Mouse (Mus musculus) heart, embryonic 11.5 days (tissue): Measurements from ENCODE around the gene Acap2. TPM values are rescaled to one million over a fixed set of nuclear protein-coding genes. Genes with fewer than 3 reads are reported as not detected.

Experiments
- ATAC-seq: fragments of 200-750 bp; cut with Nextera tagmentation; replicated peaks from 2 replicates; pipeline ENCODE4 v1.8.0; 2017; ENCODE audit warnings: moderate library complexity; ENCODE audit not compliant: insufficient number of reproducible peaks, low FRiP score, low TSS enrichment
- H3K27ac ChIP-seq: fragments of 300-500 bp; sonication (generic); 2 replicates; pipeline ENCODE4 v1.5.1; 2014; ENCODE audit warnings: mild to moderate bottlenecking, low read depth, low read length
- H3K27me3 ChIP-seq: fragments of 300-500 bp; sonication (generic); 2 replicates; pipeline ENCODE4 v1.6.1; 2014; ENCODE audit warnings: mild to moderate bottlenecking, low read length, mixed read lengths; ENCODE audit not compliant: control insufficient read depth, insufficient read depth
- H3K36me3 ChIP-seq: fragments of 300-500 bp; sonication (generic); 2 replicates; pipeline ENCODE4 v1.6.1; 2014; ENCODE audit warnings: mild to moderate bottlenecking, low read length, moderate library complexity, mixed read lengths; ENCODE audit not compliant: control insufficient read depth, insufficient read depth
- H3K4me1 ChIP-seq: fragments of 300-500 bp; sonication (generic); 2 replicates; pipeline ENCODE4 v1.6.1; 2014; ENCODE audit warnings: low read length; ENCODE audit not compliant: control insufficient read depth, insufficient read depth
- H3K4me2 ChIP-seq: fragments of 300-500 bp; sonication (generic); 2 replicates; pipeline ENCODE4 v1.6.1; 2014; ENCODE audit warnings: mild to moderate bottlenecking, moderate library complexity
- H3K4me3 ChIP-seq: fragments of 300-500 bp; sonication (generic); 2 replicates; pipeline ENCODE4 v1.5.1; 2014; ENCODE audit warnings: low read depth, low read length
- H3K9ac ChIP-seq: fragments of 300-500 bp; sonication (generic); 2 replicates; pipeline ENCODE4 v1.6.1; 2014; ENCODE audit warnings: mild to moderate bottlenecking, low read depth, low read length, moderate library complexity
- H3K9me3 ChIP-seq: fragments of 300-500 bp; sonication (generic); replicated peaks from 2 replicates; pipeline ENCODE4 v1.6.1; 2016; ENCODE audit warnings: low read length; ENCODE audit not compliant: control insufficient read depth
- WGBS: fragments of 180-500 bp; shearing (Covaris S2); extraction: QIAGEN DNeasy Blood & Tissue Kit; methylation state at CpG from one replicate; pipeline ENCODE4 v1.1.7; 2014; ENCODE audit not compliant: insufficient replicate concordance; 5-methylcytosine and 5-hydroxymethylcytosine counted together
- polyA plus RNA-seq: library from polyadenylated mRNA; unstranded; fragments of >200 nt; fragmentation: Nextera tagmentation; extraction: Ambion mirVana; gene quantifications from 2 replicates; pipeline ENCODE4 v1.2.1, GENCODE M21; 2014

The Acap2 gene
- 14.7 and 18.2 TPM in 2 replicates for polyA plus RNA-seq

DNA sequence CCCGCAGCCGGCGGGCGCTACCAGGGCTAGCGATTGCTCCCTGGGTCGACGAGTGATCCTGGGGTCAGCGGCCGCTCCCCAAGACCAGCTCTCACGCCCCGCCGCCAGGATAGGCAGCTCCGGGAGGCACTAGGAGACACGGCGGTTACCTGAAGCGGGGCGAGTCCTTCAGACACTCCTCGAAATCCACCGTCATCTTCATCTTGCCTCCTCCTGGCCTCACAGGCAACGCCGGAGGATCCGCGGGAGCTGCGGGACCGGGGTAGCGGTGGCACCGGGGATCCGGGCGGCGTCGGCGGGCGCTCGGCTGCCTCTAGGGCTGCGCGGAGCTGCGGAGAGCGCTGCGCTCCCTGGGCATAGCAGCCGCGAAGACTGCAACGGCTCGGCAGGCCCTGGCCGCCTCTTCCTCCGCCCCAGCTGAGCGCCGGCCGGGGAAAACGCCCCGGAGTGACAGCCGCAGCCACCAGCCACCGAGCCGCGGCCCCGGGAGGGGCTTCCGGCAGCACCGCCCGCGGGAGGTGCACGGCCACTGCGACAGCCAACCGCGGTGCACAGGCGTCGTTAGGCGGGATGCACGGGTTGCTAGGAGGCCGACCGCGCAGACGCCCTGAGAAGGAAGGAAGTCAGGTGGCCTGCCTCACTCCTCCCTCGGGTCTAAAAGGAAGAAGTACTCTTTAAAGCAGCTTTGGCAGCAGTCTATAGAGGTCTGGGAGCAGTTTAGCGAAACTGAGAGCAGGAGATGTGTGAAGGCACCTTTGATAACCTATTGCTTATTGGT is at the start of gene Acap2:
Gene Acap2 (minus strand): TSS at position 456 of the 778 bp plus-strand sequence.
- Histone ChIP-seq H3K27me3 (no peaks in the 10 kb centered on the region), H3K4me3 (peak within 1 kb of the TSS; percentile 96), H3K36me3 (no peaks in the 10 kb centered on the region), H3K9me3 (no peaks in the 10 kb centered on the region), H3K4me2 (peak within 1 kb of the TSS; percentile 91), H3K9ac (peak within 1 kb of the TSS; percentile 95), H3K27ac (peak within 1 kb of the TSS; percentile 83), H3K4me1 (peaks cover 5% of the 10 kb centered on the region; the same call in 1 of the 2 replicates)
- ATAC-seq = peak; percentile 99
- WGBS = under 1% methylated on average over 65 of the region's 73 CpGs

GRCm38 (mm10) chr16:31249401-31249800 is 48.4 kb upstream of the Acap2 start:
- Histone ChIP-seq H3K36me3 (no peaks in the 10 kb centered on the region), H3K4me1 (no peaks in the 10 kb centered on the region), H3K27ac (no peak overlapping the region), H3K4me2 (no peak overlapping the region), H3K27me3 (no peaks in the 10 kb centered on the region), H3K9ac (no peak overlapping the region), H3K4me3 (no peak overlapping the region), H3K9me3 (no peaks in the 10 kb centered on the region)
- ATAC-seq = no peak
- 93% methylated on average over 3 of the region's 3 CpGs for WGBS

GRCm38 (mm10) chr16:31248717-31249116 is 47.7 kb upstream of the Acap2 start:
- ATAC-seq = no peak
- H3K9ac ChIP-seq = no peak overlapping the region
- H3K9me3 ChIP-seq = no peaks in the 10 kb centered on the region
- no peak overlapping the region for H3K27ac ChIP-seq
- no peaks in the 10 kb centered on the region for H3K36me3 ChIP-seq
- H3K4me1 ChIP-seq = no peaks in the 10 kb centered on the region
- H3K4me2 ChIP-seq = no peak overlapping the region
- WGBS = 82% methylated on average over 13 of the region's 13 CpGs
- H3K4me3 ChIP-seq = no peak overlapping the region
- H3K27me3 ChIP-seq = no peaks in the 10 kb centered on the region

DNA sequence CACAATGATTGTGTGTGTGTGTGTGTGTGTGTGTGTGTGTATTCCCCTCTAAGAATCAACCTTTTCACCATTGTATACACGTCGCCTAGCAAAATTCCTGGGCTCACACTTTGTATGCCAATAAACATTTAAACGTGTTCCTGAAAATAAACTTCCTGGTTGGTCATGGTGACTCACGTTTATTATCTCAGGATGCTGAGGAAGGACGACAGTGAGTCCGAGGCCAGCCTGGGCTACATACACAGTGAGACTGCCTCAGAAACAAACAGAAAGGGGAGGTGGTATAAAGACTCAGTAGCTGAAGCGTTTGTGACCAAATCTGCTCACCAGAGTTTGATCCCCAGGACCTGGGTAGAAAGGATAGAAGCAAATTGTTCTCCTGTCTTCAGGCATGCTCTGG is 46.4 kb upstream of the Acap2 start:
- Histone ChIP-seq H3K4me2 (no peak overlapping the region), H3K27ac (no peak overlapping the region), H3K9me3 (no peaks in the 10 kb centered on the region), H3K36me3 (no peaks in the 10 kb centered on the region), H3K4me3 (no peak overlapping the region), H3K4me1 (no peaks in the 10 kb centered on the region), H3K9ac (no peak overlapping the region), H3K27me3 (no peaks in the 10 kb centered on the region)
- WGBS = 62% methylated on average over 7 of the region's 7 CpGs
- no peak for ATAC-seq

GRCm38 (mm10) chr16:31244053-31244452 is 43.0 kb upstream of the Acap2 start:
- no peak overlapping the region for H3K4me3 ChIP-seq
- no peaks in the 10 kb centered on the region for H3K27me3 ChIP-seq
- no peaks in the 10 kb centered on the region for H3K36me3 ChIP-seq
- no peaks in the 10 kb centered on the region for H3K4me1 ChIP-seq
- WGBS = 83% methylated on average over 3 of the region's 3 CpGs
- no peak overlapping the region for H3K27ac ChIP-seq
- no peak for ATAC-seq
- H3K9ac ChIP-seq = no peak overlapping the region
- H3K4me2 ChIP-seq = no peak overlapping the region
- no peaks in the 10 kb centered on the region for H3K9me3 ChIP-seq

DNA sequence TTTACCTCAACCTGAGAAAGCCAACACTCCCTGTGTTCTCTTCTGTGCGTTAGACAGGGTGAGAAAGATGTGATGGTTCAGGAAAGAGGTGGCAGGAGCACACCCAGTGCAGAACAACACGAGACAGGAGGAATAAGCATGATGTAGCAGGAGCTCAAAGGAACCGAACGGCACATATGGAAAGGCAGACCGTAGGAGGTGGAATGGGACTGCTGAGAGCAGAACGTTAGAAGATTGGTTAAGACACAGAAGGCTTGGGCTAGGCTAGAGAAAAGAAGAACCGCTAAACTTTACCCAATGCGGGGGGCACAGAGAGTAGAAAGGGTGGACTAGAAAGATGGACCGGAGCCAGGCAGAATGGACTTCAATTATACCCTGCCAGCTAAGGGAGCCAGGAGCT is 40.4 kb upstream of the Acap2 start:
- H3K4me2 ChIP-seq = no peak overlapping the region
- no peaks in the 10 kb centered on the region for H3K4me1 ChIP-seq
- no peaks in the 10 kb centered on the region for H3K9me3 ChIP-seq
- no peak overlapping the region for H3K4me3 ChIP-seq
- no peak for ATAC-seq
- no peak overlapping the region for H3K27ac ChIP-seq
- WGBS = 82% methylated on average over 9 of the region's 9 CpGs
- no peaks in the 10 kb centered on the region for H3K27me3 ChIP-seq
- H3K36me3 ChIP-seq = no peaks in the 10 kb centered on the region
- H3K9ac ChIP-seq = no peak overlapping the region

DNA sequence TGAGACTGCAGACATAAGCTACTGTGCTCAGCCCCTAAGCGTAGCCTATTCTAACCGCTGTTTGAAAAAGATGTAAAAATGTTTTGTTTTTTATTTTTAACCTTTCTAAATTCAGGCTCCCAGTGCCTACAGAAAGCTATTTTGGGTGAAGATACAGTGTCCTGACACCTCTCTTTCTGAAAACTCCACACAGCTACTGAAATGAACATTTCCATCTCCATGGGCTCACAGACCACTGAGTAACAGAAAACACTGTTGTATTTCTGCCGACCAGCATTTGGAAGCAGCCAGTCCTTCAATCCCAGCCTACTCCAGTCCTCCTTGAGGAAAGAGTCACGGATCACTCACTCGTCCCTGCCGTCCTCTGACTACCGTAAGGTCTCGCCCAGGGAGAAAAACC is 39.5 kb upstream of the Acap2 start:
- no peak overlapping the region for H3K4me2 ChIP-seq
- no peak overlapping the region for H3K9ac ChIP-seq
- 84% methylated on average over 8 of the region's 8 CpGs for WGBS
- no peak for ATAC-seq
- no peaks in the 10 kb centered on the region for H3K9me3 ChIP-seq
- 0 out of 2 replicates have a peak, but pooled peaks cover 2% of the 10 kb centered on the region for H3K4me1 ChIP-seq
- H3K27ac ChIP-seq = no peak overlapping the region
- no peaks in the 10 kb centered on the region for H3K36me3 ChIP-seq
- no peaks in the 10 kb centered on the region for H3K27me3 ChIP-seq
- H3K4me3 ChIP-seq = no peak overlapping the region

GRCm38 (mm10) chr16:31238281-31238680 is 37.2 kb upstream of the Acap2 start:
- 57% methylated on average over 5 of the region's 5 CpGs for WGBS
- Histone ChIP-seq H3K4me3 (no peak overlapping the region), H3K4me2 (no peak overlapping the region), H3K9me3 (no peaks in the 10 kb centered on the region), H3K9ac (no peak overlapping the region), H3K27me3 (no peaks in the 10 kb centered on the region), H3K27ac (no peak overlapping the region), H3K4me1 (peaks cover 6% of the 10 kb centered on the region; the same call in 1 of the 2 replicates), H3K36me3 (no peaks in the 10 kb centered on the region)
- no peak for ATAC-seq
